In genomic region chr9:70834217-70834616, GRCm38 (mm10) we compare ENCODE assay signal across 7 mouse cellular contexts.
DNase-seq lines count a peak whose midpoint lies in the region; ATAC-seq and TF ChIP-seq lines count a peak whose summit lies in the region.

No protein-coding gene starts in this region.

- no peaks in the 10 kb centered on the region for H3K79me2 ChIP-seq in MEL (ENCODE audit: control insufficient read depth, insufficient read depth, low read length, poor library complexity)

- no peak overlapping the region for H3K9ac ChIP-seq in kidney, embryonic 16.5 days (replicated peaks; ENCODE audit: low read length)
- peak overlapping the region; percentile 59 for H3K9ac ChIP-seq in MEL (ENCODE audit: control insufficient read depth, low read depth, low read length, poor library complexity, severe bottlenecking)
- peak overlapping the region; percentile 56 for H3K9ac ChIP-seq in liver, embryonic 15.5 days

- TF ChIP-seq CTCF in MEL (IDR thresholded peaks at IDR 0.05 in 2 of 3, conservative IDR thresholded peaks at IDR 0.05 in 1 of 3; ENCODE audit: control insufficient read depth in 1 of 3, insufficient read depth in 1 of 3, low read depth in 2 of 3, low read length in 3 of 3, poor library complexity in 1 of 3, severe bottlenecking in 1 of 3), result no peak

- peak overlapping the region; percentile 75 for H3K27ac ChIP-seq in kidney, embryonic 16.5 days (ENCODE audit: low read length)
- H3K27ac ChIP-seq in MEL (ENCODE audit: control insufficient read depth, low read depth, low read length), result peak overlapping the region; percentile 98
- H3K27ac ChIP-seq in embryonic facial prominence, embryonic 10.5 days (replicated peaks), result peak overlapping the region; percentile 48
- H3K27ac ChIP-seq in liver, embryonic 15.5 days (replicated peaks), result peak overlapping the region; percentile 100

- no peak for TF ChIP-seq RAD21 in MEL (IDR thresholded peaks at IDR 0.05; ENCODE audit: low read depth, low read length)

- no peaks in the 10 kb centered on the region for H3K36me3 ChIP-seq in kidney, embryonic 16.5 days (ENCODE audit: insufficient read depth, low read length)
- H3K36me3 ChIP-seq in MEL (ENCODE audit: control insufficient read depth in 1 of 2, insufficient read depth in 2 of 2, low read length in 2 of 2), result peaks cover 0 to 44% of the 10 kb centered on the region in 2 experiments; a peak in 2 of 4 replicates
- no peaks in the 10 kb centered on the region for H3K36me3 ChIP-seq in embryonic facial prominence, embryonic 10.5 days (replicated peaks)
- no peaks in the 10 kb centered on the region for H3K36me3 ChIP-seq in liver, embryonic 15.5 days (replicated peaks)

- no peak for TF ChIP-seq EP300 in MEL (IDR thresholded peaks at IDR 0.05; ENCODE audit: low read depth in 1 of 2, low read length in 2 of 2)

- 91% methylated on average over 3 of the region's 3 CpGs for WGBS in kidney, embryonic 16.5 days
- WGBS in embryonic facial prominence, embryonic 10.5 days, result 92% methylated on average over 3 of the region's 3 CpGs
- WGBS in liver, embryonic 15.5 days (ENCODE audit: insufficient replicate concordance), result 48% methylated on average over 3 of the region's 3 CpGs

- H3K4me3 ChIP-seq in kidney, embryonic 16.5 days (ENCODE audit: low read length), result no peak overlapping the region
- peak overlapping the region; percentile 13 to 39 for H3K4me3 ChIP-seq in MEL (ENCODE audit: control insufficient read depth in 1 of 2, insufficient read depth in 1 of 2, low read depth in 2 of 2, low read length in 2 of 2)
- H3K4me3 ChIP-seq in embryonic facial prominence, embryonic 10.5 days, result no peak overlapping the region
- H3K4me3 ChIP-seq in liver, embryonic 15.5 days (replicated peaks), result peak overlapping the region; percentile 19

- no peak for ATAC-seq in kidney, embryonic 16.5 days (ENCODE audit: low FRiP score, low TSS enrichment)
- ATAC-seq in liver, embryonic 15.5 days (ENCODE audit: insufficient read depth), result peak; percentile 1; the same call in 1 of the 2 replicates

- no peak overlapping the region for H3K4me2 ChIP-seq in kidney, embryonic 16.5 days (replicated peaks; ENCODE audit: low read depth, low read length)
- H3K4me2 ChIP-seq in liver, embryonic 15.5 days, result peak overlapping the region; percentile 62

- no peak for TF ChIP-seq POLR2A in MEL (IDR thresholded peaks at IDR 0.05; ENCODE audit: control insufficient read depth in 1 of 2, insufficient read depth in 1 of 2, low read depth in 1 of 2, low read length in 2 of 2, poor library complexity in 1 of 2)

- peaks cover 16% of the 10 kb centered on the region; the same call in 1 of the 2 replicates for H3K4me1 ChIP-seq in kidney, embryonic 16.5 days (ENCODE audit: insufficient read depth, low read length)
- peaks cover 18 to 55% of the 10 kb centered on the region in 2 experiments for H3K4me1 ChIP-seq in MEL (ENCODE audit: control insufficient read depth in 1 of 2, insufficient read depth in 2 of 2, low read length in 2 of 2)
- H3K4me1 ChIP-seq in embryonic facial prominence, embryonic 10.5 days, result peaks cover 13% of the 10 kb centered on the region
- peaks cover 95% of the 10 kb centered on the region for H3K4me1 ChIP-seq in liver, embryonic 15.5 days (replicated peaks)

- DNase-seq in kidney, adult 18-20 months, result no peak
- no peak for DNase-seq in MEL (ENCODE audit: low read depth, low spot score)
- no peak for DNase-seq in embryonic facial prominence, embryonic 10.5 days (ENCODE audit: low spot score)
- DNase-seq in cerebellum, postnatal 10 days, result no peak
- DNase-seq in adrenal gland, postnatal 4 days (ENCODE audit: low spot score in 2 of 2), result no peak

- H3K9me3 ChIP-seq in kidney, embryonic 16.5 days (ENCODE audit: low read length), result no peaks in the 10 kb centered on the region
- no peaks in the 10 kb centered on the region for H3K9me3 ChIP-seq in MEL (replicated peaks; ENCODE audit: insufficient read depth, low read length)
- no peaks in the 10 kb centered on the region for H3K9me3 ChIP-seq in embryonic facial prominence, embryonic 10.5 days
- no peaks in the 10 kb centered on the region for H3K9me3 ChIP-seq in liver, embryonic 15.5 days (replicated peaks)

- H3K27me3 ChIP-seq in kidney, embryonic 16.5 days (ENCODE audit: insufficient read depth, low read length), result no peaks in the 10 kb centered on the region
- H3K27me3 ChIP-seq in MEL (ENCODE audit: control insufficient read depth in 1 of 2, insufficient read depth in 2 of 2, low read length in 2 of 2), result no peaks in the 10 kb centered on the region
- H3K27me3 ChIP-seq in embryonic facial prominence, embryonic 10.5 days (replicated peaks; ENCODE audit: low read depth, poor library complexity, severe bottlenecking), result no peaks in the 10 kb centered on the region
- no peaks in the 10 kb centered on the region for H3K27me3 ChIP-seq in liver, embryonic 15.5 days

TF ChIP-seq in MEL, 35 proteins besides CTCF, POLR2A, EP300 and RAD21:
- TF ChIP-seq TCF12 (IDR thresholded peaks at IDR 0.05; ENCODE audit: low read depth, low read length) (no peak), HCFC1 (IDR thresholded peaks at IDR 0.05; ENCODE audit: low read depth, low read length) (no peak), MXI1 (IDR thresholded peaks at IDR 0.05; ENCODE audit: low read depth, low read length) (no peak), ZMIZ1 (IDR thresholded peaks at IDR 0.05; ENCODE audit: low read depth, low read length) (no peak), USF2 (IDR thresholded peaks at IDR 0.05; ENCODE audit: borderline replicate concordance in 1 of 2, insufficient read depth in 1 of 2, low read depth in 1 of 2, low read length in 2 of 2) (no peak), MEF2A (IDR thresholded peaks at IDR 0.05; ENCODE audit: extremely low read depth, insufficient replicate concordance, low read depth, low read length, poor library complexity, severe bottlenecking) (no peak), NRF1 (IDR thresholded peaks at IDR 0.05; ENCODE audit: insufficient read depth, low read depth, low read length, poor library complexity, severe bottlenecking) (no peak), POLR2AphosphoS2 (IDR thresholded peaks at IDR 0.05; ENCODE audit: low read length) (no peak), MAZ (IDR thresholded peaks at IDR 0.05; ENCODE audit: low read depth, low read length) (no peak), NELFE (IDR thresholded peaks at IDR 0.05; ENCODE audit: low read depth, low read length) (no peak), ETS1 (IDR thresholded peaks at IDR 0.05; ENCODE audit: low read depth, low read length) (no peak), MYC (IDR thresholded peaks at IDR 0.05; ENCODE audit: low read depth, low read length) (no peak), MAX (IDR thresholded peaks at IDR 0.05; ENCODE audit: low read length) (no peak), SMC3 (IDR thresholded peaks at IDR 0.05; ENCODE audit: low read depth, low read length) (no peak), ZKSCAN1 (IDR thresholded peaks at IDR 0.05; ENCODE audit: low read depth, low read length) (no peak)

Comparison
In these comparisons a context has a peak if more than half of its experiments do, and no peak if none do; other contexts are left out.
1. H3K27ac ChIP-seq: peak in every context shown above with its lines; median percentile 100 in liver, embryonic 15.5 days; 98 in MEL; 75 in kidney, embryonic 16.5 days; 48 in embryonic facial prominence, embryonic 10.5 days.
2. H3K4me3 ChIP-seq: peak in MEL (2 of 2) and liver, embryonic 15.5 days (single experiment); none in kidney, embryonic 16.5 days (single experiment) and embryonic facial prominence, embryonic 10.5 days (single experiment).